Mouse (Mus musculus) brown adipose tissue, adult 24 weeks (tissue): ENCODE data around the gene Brd7. TPM values are rescaled to one million over a fixed set of nuclear protein-coding genes. Genes with fewer than 3 reads are reported as not detected.

Experiments
- H3K27ac ChIP-seq: fragments of 200-500 bp; replicated peaks from 2 replicates; pipeline ENCODE4 v1.5.1; 2012; ENCODE audit warnings: low read depth, mild to moderate bottlenecking, low read length
- H3K4me1 ChIP-seq: fragments of 200-500 bp; 2 replicates; pipeline ENCODE4 v1.6.1; 2012; ENCODE audit warnings: low read length, mixed read lengths; ENCODE audit not compliant: control insufficient read depth, insufficient read depth, insufficient read length
- H3K4me3 ChIP-seq: fragments of 200-500 bp; 2 replicates; pipeline ENCODE4 v1.5.1; 2012; ENCODE audit warnings: low read depth, mild to moderate bottlenecking, low read length, moderate library complexity; ENCODE audit not compliant: insufficient read depth
- polyA plus RNA-seq: library from polyadenylated mRNA; stranded (reverse); fragments of >200 nt; gene quantifications from 2 replicates; pipeline ENCODE4 v1.2.4, GENCODE M21; 2012; ENCODE audit not compliant: missing spikeins, insufficient read depth, insufficient read length

Gene Brd7
- polyA plus RNA-seq, 1 experiment, result 61.5 TPM

DNA sequence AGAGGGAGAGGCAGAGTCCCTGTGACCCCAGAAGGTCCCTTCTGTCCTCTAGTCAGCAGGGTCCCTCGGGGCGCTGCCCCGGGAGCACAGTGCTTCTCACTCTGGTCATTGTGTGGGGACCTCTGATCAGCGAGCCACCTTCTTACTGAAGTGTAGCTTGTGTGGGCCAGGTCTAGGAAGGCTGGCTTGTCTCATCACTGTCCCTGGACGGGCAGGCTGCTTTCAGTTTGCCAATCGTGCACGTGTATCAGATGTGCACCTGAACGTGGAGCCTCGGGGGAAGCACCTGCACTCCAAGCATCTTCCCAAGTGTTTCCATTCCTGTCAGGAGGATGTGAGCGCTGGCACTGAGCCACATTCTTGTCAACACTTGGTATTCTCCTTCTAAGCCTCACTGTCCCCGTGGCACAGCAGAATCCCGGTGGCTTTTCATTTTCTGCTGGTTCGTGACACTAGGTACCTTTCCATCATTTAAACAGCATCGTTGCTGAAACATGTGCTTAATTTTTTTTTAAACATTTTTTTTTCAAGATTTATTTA lies 75.5 kb downstream of the Brd7 start:
- peaks cover 13% of the 10 kb centered on the region for H3K4me1 ChIP-seq
- no peak overlapping the region for H3K27ac ChIP-seq

DNA sequence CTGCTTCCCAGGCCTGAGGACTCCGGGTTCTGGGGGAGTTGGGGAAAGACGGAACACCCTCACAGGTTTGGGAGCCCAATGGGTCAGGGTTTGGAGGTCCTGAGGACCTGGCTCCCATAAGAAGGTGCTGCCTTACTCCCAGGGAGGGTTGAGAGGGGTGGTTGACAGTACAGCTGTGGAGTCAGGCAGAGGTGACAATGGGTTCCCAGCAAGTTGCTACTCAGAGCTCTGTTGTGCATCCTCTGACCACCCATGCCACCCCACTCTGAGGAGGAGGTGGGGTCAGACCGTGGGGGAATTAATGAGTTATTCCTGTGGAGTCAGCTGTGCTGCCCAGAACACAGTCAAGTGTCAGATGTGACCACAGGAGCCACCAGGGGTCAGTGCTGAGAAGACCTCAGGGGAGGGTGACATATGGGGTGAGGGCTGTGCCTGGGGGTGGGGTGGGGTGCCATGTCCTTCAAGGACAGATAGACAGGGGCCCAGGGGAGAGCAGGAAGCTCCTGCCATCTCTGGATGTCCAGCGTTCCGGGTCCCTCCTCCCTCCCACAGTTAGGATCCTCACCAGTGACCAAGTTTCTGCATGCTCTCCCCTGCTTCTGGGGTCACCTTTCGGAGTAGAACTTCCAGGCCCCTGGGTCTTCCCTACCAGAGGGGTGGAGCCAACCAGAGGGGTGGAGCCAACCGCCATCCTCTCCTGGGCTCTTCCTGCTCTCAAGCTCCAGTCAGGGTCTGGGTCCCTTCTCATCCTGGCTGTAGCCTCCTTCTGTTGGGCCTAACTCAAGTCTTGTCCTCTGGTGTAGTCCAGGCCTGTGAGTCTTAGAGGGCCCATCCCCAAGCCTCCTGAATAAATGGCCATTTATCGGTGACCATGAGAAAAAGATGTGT lies 76.3 kb downstream of the Brd7 start:
- peaks cover 14% of the 10 kb centered on the region for H3K4me1 ChIP-seq
- H3K27ac ChIP-seq, result no peak overlapping the region
- H3K4me3 ChIP-seq, result no peak overlapping the region

More for the DNA sequence above, 75.5 kb downstream of the Brd7 start:
- no peak overlapping the region for H3K4me3 ChIP-seq

DNA sequence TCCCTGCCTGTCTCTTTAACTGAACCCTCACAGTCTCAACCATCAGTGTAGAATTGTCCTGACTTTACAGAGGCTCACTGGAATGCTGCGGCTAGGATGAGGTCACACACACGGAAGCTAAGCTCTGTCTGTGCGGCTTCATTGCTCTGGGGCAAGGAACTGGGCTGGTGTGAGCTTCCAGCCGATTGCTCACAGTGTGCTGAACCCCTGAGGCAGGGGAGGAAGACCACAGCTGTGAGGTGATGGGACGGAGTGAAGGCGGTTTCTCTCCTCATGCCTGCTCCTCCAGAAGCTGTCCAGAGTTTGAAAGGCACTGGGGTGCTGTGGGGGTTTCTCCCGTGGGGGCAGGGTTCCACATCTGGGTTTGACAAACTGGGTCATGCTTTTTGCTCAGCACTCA lies 77.3 kb downstream of the Brd7 start:
- H3K4me3 ChIP-seq, result no peak overlapping the region
- no peak overlapping the region for H3K27ac ChIP-seq
- H3K4me1 ChIP-seq, result peaks cover 14% of the 10 kb centered on the region

DNA sequence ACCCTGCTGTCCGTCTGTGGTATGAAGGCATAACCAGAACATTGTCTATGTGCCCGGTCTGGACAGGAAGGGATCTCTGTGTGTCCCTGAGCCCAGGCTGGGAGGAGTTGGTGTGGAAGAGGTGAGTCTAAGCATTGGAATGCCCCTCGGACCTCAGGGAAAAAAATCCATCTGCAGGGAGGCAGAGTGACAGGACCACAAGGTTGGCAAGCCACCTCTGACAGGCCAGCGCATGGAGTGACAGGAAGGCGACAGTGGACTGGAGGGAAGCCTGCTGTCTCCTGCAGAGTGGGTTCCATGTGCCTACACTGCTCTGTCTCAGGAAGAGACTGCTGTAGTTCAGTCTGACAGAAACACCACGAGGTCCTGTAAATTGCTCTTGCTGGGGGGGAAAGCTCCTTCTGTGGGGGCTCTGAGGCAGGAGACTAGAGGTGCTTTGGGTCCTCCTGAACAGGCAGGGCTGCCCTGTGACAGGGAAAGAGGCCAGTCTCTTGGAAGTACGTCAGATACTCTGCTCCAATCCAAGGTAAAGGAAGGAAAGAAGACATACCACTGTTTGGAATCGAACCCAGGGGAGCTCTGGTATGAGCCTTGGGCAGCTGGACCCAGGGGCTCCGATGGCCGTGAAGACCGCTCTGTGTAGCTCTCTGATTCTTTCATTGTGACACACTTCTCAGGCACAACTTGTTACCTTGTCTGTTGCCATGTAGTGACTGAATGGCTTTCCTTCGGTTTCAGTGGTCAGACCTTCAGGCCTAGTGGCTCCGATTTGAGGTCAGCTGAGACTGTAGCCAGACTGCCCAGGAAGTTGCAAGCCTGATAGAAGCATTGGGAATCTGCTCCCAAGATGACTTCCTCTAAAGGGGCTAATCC lies 78.5 kb downstream of the Brd7 start:
- H3K4me3 ChIP-seq, result no peak overlapping the region
- peaks cover 11% of the 10 kb centered on the region for H3K4me1 ChIP-seq
- peak overlapping the region; percentile 21; the same call in 1 of the 2 replicates for H3K27ac ChIP-seq

DNA sequence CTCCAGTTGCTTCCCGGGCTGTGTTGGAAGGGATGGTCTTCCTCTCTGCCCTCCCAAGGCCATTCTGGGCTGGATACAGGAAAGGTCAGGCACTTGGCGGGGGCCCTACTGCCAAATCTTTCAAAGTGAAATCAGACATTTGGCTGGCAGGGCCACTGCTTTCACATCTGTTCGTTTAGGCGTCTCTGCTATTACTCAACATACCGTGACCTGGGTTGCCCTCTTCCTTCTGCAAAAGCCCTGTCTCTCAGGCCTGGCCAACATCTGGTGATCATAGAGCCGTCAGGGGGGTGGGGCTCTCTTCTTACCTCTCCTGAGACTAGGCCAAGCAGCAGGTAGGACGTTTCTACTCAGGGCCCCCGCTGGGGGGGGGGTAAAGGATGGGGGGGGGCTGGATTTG lies 79.3 kb downstream of the Brd7 start:
- peak overlapping the region; percentile 67 for H3K27ac ChIP-seq
- peaks cover 11% of the 10 kb centered on the region for H3K4me1 ChIP-seq

More for the DNA sequence above, 79.3 kb downstream of the Brd7 start:
- no peak overlapping the region for H3K4me3 ChIP-seq

Other genes with a start within 250 kb of the Brd7 start
- gene Cnep1r1, start 243.4 kb downstream of the Brd7 start, polyA plus RNA-seq, result 31.8 and 40.7 TPM in 2 replicates
- 9.0 and 15.1 TPM in 2 replicates for gene Heatr3, start 224.3 kb downstream of the Brd7 start, polyA plus RNA-seq
- gene Tent4b, start 163.0 kb downstream of the Brd7 start, polyA plus RNA-seq, result 15.1 and 22.6 TPM in 2 replicates
- 1.6 and 1.7 TPM in 2 replicates for gene Adcy7, start 89.8 kb downstream of the Brd7 start, polyA plus RNA-seq
- gene Nkd1, start 159.2 kb upstream of the Brd7 start, polyA plus RNA-seq, result 1.0 and 2.6 TPM in 2 replicates